Mouse (Mus musculus): Measurements from ENCODE around the gene Ccdc130.

The Ccdc130 gene

DNA sequence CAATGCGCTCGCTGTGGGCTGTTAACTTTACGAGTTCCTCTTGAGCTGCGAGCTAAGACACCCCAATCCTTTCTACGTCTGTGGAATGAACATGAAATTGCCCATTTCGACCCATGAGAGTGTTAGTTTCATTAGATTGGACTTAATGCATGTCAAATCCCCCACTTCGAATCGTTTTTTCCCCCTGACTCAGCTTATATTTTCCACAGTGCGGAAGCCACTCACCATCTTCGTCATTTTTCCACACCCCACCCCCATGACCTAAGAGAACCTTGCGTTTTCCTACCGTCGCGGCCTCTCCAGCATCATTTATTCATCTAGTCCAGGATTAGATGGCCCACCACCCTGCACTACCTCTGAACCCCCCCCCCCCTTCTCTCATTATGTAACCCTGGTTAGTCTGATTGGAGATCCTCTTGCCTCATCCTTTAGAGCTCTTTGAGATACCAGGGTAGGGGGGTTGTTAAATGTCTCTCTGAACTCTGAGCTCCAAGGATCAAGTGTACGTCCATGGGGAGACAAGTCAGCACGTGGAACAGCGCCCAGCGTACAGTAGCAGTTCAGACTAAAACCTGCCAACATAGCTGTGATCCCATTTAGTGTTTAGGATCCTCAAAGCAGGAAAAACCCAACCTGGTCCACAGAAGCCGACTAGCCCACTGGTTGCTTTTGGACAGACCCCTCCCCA lies 32.5 kb downstream of the Ccdc130 start:
- in situ Hi-C loops (cut with MboI, MseI), result loop anchor here in 1 of 2 experiments (25.0 kb wide), 1 partner anchor 825 kb away; the partner anchor contains the start of genes Dhps, Fbxw9 and Gm5741

DNA sequence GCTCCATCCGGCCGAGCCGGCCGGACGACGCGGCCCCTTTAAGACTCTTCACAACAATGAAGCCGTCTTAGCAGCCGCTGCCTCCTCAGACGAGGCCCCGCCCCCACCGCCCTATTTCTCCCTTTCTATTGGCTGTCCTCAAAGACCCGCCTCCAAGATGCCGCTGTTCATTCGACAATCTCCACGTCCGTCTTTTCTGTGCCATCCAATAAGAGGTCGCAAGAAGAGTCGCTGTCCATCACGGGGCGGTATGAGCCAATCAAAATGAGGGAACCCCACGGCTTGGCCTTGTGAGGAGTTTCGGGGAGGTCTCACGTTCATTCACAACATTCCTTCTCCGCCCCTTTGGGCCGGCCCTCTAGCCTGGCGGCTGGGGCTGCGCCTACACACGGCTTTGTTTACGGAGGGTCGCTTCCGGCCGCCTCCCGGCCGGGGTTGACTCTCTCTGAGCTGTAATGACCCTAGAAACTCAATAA lies 33.1 kb downstream of the Ccdc130 start, which contains the start of gene Zswim4:
Gene Zswim4, minus strand, starts transcription at position 58 of the 476 bp plus-strand sequence.
- in situ Hi-C loops (cut with MboI, MseI), result loop anchor here in 1 of 2 experiments (25.0 kb wide), 1 partner anchor 825 kb away; the partner anchor contains the start of genes Dhps, Fbxw9 and Gm5741

DNA sequence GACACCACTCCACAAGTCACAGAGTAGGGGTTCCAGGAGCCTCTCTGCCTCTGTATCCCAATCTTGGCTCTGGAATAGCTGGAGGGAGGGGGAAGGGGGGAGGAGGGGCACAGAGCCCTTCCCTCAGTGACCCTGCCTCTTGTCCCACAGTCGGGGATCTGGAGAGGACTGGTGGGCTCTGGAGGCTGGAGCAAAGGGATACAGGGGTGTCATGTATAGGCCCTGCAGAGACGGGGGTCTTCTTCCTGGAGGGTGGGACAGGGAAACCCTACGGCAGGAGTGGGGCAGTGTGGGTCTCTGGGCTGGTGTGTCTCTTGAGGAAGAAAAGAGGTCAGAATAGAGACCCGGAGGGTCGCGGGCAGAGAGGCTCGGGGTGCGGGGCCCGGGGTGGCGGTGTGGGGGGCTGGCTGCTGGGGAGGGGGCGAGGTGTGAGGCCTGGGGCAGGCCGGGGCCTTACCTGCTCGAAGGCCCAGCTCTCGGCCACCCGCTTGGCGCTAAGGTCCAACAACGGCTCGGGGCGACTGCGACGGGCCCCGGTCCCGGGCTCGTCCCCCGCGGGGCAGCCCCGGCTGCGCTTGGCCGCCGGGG lies 33.7 kb downstream of the Ccdc130 start:
- in situ Hi-C loops (cut with MboI, MseI), result loop anchor here in 1 of 2 experiments (25.0 kb wide), 1 partner anchor 826 kb away; the partner anchor contains the start of genes Dhps, Fbxw9 and Gm5741

DNA sequence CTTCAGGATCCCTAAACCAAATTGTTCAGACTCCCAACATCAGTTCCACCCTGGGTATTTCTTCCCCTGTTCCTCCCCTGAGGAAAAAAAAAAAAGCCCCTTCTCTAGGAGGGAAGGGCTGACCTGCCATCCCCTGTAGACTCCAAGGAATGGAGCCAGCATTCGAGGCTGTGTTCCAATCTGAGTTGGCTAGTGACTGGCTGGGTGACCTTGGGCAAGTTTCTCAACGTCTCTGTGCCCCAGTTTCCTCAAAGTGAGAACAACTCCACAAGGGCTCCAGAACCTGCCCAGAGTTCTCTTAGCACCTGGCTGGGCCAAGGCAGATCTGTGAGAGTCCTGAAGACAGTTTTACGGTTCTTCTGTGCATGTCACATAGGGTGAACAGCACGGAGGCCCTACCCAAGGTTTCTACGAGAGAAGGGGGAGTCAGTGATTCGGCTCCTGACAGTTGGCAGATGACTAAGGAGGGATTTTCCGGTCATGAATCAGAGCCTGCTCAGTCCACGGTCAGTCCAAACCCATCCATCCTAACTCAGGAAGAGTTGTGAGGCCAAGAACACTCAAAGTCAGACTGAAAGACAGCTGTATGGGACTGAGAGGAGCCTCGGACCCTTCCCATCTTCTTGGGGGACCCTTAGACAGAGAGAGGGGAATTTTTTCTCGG lies 34.3 kb downstream of the Ccdc130 start:
- in situ Hi-C loops (cut with MboI, MseI), result loop anchor here in 1 of 2 experiments (25.0 kb wide), 1 partner anchor 826 kb away; the partner anchor contains the start of genes Dhps, Fbxw9 and Gm5741

DNA sequence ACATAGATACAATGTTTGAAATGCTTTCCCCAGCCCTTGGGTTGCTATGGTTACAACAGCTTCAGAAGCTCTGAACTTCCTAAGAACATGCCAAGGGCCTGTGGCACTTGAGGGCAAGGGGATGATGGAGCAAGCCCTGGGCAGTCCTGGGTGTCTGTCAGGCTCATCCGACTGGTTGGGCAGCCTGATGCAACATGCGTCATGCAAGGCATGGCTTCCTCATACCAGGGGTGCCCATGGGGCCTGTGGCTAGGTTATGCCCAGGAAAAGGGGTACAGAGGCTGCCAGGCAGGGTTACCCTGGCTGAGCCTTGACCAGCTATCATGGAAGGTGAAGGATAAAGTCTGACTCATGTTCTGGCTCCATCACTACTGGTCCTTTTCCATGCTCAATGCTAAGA lies 37.1 kb downstream of the Ccdc130 start:
- in situ Hi-C loops (cut with MboI, MseI), result loop anchor here in 1 of 2 experiments (25.0 kb wide), 1 partner anchor 829 kb away; the partner anchor contains the start of genes Dhps, Fbxw9 and Gm5741

DNA sequence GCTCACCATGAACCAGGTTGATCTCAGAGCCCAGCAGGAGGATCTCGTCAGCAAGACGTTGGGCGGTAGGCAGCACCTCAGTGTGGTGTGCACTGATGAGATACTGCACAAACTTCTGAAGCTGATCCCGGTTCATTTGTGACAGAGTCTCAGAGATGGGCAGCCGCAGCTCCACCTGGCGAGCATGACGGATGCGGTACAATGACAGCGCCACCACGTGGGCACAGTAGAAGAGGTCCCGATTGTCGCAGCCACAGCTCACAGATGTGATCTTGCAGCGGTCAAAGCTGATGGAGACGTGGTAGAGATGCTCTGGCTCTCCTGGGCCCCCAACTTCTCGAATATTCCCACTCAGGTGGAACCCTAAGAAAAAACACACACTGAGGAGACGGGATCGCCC lies 39.4 kb downstream of the Ccdc130 start:
- in situ Hi-C loops (cut with MboI, MseI), result loop anchor here in 1 of 2 experiments (25.0 kb wide), 1 partner anchor 832 kb away; the partner anchor contains the start of genes Dhps, Fbxw9 and Gm5741

DNA sequence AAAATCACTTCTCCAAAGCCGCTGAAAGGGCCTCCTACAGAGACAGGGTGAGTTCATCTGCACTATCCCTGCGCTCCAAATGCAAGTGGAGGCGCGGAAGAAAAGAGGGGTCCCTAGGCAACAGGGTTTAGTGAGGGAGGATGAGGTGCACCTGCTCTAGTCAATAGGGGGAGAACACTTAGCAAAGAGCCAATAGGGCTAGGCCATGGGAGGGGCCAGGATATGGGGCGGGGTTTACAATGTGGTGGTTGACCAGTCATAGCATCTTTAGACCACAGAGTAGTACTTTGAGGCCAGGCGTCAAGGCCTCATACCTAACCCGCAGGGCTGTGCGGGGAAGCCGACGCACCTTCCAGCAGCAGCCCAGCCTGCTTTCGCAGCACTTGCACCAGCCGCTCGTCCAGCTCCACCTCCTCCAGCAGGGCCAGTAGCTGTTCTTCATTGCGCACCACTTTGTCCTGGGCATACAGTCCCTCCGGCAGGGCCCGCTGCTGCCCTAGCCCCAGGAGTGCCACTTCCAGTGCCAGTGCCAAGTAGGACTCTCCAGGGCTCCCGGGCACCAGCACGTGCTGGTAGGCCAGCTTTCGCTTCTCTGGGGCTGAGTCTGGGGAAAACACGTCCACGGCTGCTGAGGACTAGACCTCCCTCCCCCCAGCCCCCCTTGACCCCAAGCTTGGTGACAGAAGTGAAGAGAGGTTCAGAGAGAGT lies 46.7 kb downstream of the Ccdc130 start:
- in situ Hi-C loops (cut with MboI, MseI), result no loop called here

DNA sequence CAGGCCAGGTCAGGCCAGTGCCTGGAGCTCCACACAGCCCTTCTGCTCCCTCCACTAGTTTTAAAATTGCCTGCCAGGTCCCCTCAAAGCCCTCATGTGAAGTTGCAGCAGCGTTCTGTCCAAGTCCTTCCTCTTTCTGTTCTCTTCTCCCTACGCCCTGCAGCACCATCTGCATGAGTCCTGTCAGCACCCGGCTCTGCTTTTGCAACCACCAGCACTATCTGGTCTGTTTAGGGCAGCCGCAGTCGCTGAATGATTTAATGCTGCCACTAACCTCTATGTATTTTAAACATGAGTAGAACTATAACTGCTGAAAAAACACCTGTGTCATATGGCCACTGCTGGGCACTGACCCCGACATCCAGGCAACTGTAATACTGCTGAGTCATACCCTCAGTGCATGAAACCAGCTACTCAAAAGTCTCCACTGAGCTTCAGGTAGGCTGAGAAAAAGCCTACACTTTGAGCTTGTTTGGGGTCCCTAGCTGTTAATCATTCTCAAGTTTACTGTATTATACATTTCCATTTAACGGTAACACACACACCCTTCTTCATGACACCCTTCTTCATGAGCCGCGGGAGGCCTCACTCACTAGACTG lies 47.5 kb downstream of the Ccdc130 start:
- in situ Hi-C loops (cut with MboI, MseI), result no loop called here

DNA sequence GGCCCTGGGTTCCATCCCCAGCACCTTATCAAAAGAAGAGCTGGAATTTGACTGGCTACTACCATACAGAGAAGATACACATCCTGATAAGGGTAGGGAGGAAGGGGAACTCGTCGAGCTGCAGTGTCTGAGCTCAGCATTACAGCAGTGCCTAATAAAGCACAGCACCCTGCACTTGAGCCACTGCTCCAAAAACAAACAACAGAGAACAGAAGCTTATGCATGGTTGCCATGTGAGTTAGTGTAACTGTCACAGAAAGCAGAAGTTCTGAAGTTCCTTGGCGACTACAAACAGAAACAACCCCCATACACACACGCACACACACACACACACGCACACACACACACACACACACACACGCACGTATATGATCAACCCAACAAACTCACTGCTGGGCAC lies 50.1 kb downstream of the Ccdc130 start:
- in situ Hi-C loops (cut with MboI, MseI), result no loop called here

DNA sequence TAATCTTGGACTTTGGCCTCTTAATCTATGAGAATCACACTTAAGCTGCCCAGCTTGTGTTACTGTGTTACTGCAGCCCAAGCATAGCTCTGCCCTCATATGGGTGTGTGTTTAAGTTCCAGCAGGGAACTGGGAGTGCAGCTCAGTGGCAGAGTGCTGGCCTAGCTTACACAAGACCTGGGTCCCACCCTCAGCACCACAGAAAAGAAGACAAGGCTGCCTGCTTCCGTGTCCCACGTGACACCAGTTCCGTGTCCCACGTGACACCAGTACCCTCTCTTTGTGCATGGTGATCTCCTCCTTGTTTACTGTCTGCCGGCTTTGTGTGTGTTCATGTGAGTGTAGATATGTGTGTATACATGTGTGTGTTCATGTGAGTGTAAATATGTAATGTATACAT lies 52.0 kb downstream of the Ccdc130 start:
- in situ Hi-C loops (cut with MboI, MseI), result no loop called here

DNA sequence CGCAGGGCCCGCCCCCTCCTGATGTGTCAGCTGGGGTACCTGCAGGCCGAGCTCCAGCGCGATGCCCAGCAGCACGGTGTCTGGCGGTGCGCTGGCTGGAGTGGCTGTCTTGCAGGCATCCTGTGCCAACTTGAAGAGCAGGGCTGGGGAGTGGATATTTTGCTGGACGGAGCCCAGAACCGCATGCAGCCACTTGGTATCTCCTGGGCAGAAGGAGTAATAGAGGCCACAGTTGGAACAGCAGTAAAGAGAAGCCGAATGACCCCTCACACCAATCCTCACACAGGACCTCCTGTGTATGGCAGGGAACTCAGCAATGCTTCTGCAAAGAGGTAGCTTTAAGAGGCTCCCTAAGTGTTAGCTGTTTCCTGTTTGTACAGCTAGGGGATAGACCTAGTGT lies 53.0 kb downstream of the Ccdc130 start:
- in situ Hi-C loops (cut with MboI, MseI), result no loop called here

DNA sequence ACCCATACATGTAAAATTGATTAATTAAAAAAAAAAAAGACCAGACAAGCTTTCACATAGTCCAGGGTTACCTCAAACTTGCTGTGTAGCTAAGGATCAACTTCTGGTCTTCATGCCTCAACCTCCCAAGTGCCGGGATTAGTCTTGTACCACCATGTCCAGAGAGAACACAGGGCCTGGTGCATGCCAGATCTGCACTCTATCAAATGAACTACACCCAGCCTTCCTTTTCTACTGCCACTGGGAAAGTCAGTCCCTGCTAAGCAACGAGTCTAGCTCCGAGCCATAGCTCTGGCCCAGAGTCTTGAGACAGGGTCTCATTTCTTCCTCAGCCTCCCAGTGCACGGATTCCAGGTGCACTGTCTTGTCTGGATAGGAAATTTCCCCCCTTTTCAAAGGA lies 56.9 kb downstream of the Ccdc130 start:
- in situ Hi-C loops (cut with MboI, MseI), result no loop called here

DNA sequence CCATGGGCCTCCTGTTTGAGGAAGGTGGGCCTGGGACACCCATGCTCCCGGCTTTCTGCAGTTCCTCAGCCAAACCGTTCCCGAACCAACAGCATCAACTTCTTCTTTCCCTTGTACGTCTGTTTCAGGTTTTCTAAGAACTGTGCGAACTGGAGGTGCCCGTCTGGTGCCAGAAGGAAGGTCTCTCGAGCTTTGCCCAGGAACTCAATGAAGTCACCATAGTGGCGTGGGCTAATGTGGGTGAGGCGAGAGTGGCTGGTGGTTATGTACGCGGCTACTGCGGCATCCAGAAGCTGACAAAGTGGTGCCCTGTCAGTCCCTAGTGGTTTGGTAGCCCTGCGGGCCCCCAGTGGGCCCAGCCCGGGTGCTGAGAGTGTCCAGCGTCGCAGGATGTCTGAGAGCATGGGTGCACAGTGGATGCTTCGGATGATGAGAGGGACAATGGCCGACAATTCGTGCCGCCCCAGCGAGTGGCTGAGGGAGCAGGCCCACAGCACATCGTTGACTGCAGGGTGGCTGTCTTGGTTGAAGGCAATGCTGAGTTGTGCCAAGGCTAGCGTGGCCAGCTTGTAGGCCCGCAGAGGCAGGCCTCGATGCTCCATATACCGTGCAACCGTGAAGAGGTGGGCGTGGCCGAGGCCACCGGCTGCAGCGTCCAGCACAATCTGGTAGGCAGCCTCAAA lies 58.2 kb downstream of the Ccdc130 start:
- in situ Hi-C loops (cut with MboI, MseI), result no loop called here

DNA sequence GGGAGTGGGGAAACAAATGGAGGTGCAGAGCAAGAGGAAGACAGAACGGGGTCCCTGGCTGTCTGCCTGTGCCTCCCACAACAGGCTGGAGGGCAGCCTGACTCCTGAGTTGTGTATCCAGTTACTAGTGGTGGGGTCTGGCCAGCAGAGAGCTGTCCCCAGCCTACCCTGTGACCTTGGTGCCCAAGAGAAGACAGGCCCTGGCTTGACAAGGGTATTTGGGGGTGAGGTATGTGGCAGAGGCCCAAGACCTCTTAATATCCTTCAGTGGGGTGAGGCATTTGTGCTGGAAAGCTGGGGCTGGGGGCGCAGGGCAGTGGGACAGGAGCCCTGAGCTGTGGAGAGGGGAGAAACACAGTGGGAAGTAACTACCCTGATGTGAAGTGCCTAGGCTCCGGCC lies 59.0 kb downstream of the Ccdc130 start:
- in situ Hi-C loops (cut with MboI, MseI), result no loop called here

DNA sequence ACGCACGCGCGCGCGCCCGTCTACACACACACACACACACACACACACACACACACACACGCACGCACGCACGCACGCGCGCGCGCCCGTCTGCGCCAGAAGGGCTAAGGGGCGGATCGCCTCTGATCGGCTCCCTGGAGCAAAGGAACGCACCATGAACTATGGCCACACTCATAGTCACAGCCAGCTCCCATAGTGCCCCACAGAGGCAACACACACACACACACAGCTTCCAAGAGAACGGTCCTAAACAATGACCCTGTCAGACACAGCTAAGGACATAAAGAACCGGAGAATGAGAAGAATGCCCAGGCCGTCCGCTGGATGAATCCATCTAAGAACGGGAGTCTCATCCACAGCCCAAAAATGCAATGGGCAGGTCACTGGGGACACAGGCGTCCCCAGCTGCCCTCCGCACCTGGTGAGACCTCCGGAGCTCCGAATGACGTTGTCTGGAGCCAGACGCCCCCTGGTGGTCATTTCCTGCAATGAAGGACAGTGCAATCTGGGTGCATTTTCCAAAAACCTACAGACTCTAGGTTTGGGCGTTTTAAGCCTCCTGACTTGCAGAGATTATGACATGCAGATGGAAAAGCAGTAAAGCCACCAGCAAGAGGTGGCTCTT lies 59.9 kb downstream of the Ccdc130 start:
- in situ Hi-C loops (cut with MboI, MseI), result no loop called here

DNA sequence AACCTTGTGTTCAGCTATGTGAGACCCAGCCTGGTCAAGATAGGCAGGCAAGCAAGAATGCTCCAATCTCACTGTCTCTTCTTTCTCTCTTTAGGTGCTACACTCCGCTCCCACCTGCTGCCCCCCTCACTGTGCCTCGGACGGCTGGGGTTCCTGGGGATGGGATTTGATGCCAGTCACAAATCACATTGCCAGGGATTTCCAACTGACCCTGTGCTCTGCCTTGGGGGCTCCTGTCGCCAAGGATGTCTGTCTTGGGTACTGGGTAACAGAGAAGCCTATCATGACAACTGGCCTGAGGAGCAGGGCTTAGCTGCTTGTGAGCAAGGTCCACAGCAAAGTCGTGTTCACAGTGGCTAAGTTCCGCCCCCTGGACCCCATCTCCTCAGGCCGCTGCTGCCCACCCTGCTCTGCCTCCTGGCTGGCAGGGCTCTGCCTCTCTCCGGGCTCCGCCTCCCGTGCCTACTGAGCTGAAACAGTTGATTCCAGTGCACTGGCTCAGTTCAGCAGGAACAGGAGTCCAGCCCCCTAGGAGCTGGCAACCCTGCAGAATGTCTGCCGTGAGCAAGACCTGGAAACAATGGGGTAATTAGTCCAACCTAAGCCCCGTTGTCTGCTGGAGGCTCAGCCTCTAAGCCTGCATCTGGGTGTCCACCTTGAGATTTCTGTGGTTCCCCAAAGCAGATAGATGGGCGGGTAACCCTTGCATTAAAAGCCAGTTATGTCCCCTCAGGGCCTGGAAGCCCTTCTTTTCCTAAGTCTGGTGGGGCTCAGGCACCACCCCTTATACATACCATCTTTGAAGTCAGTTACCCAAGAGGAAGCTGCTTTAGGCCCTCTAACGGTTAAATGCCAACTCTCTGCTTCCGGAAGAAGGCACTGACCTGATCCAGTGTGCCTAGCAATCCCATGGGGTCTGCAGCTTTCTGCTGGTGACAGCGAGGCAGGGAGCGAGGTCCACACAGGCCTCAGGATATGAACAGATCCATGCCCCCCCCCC lies 61.5 kb downstream of the Ccdc130 start:
- in situ Hi-C loops (cut with MboI, MseI), result no loop called here

DNA sequence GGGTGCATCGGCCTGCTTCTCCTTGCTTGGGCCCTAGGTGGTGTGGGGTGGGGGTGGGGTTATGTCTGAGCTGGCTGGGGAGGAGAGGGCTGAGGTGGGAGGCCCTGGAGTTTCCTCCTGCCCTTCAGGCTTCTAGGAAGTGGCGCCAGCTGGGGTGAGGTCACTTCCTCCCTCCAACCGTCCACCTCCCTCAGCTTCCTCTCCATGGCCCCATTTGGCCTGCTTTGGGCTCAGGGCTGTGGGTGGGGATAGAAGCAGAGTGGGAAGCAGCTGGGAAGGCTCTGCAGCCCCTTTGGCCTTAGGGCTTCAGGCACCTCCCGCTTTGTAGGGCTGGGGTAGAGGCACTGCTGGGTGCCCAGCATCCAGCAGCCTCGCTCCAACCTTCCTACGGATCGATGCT lies 62.4 kb downstream of the Ccdc130 start:
- in situ Hi-C loops (cut with MboI, MseI), result no loop called here

Measured in T-helper 17 cell (primary cell).